Mouse (Mus musculus) bone marrow macrophage, adult 2 months (primary cell): ENCODE results near the gene Armc2.

Experiments used
- CTCF ChIP-seq: IDR thresholded peaks from 2 replicates; pipeline ENCODE4 v1.5.1; 2012; ENCODE audit warnings: low read depth, mild to moderate bottlenecking, low read length, moderate library complexity
- POLR2A ChIP-seq: IDR thresholded peaks from 2 replicates; pipeline ENCODE4 v1.6.1; 2012; ENCODE audit warnings: mild to moderate bottlenecking, low read depth, low read length, borderline replicate concordance

- no peak for TF ChIP-seq POLR2A
- TF ChIP-seq CTCF = no peak
These were observed 41.3 kb upstream of the Armc2 start for GRCm38 (mm10) chr10:42059522-42059921.
